8 mouse cellular contexts compared by ENCODE assay signal in genomic region chr13:112271901-112272537, GRCm38 (mm10). TPM values are rescaled to one million over a fixed set of nuclear protein-coding genes. Genes with fewer than 3 reads are reported as not detected.
DNase-seq lines count a peak whose midpoint lies in the region; ATAC-seq lines count a peak whose summit lies in the region.

No protein-coding gene starts in this region.

- no peak for ATAC-seq in hindbrain, embryonic 11.5 days (ENCODE audit: low FRiP score)
- ATAC-seq in hindbrain, embryonic 16.5 days, result no peak
- ATAC-seq in granulocyte monocyte progenitor cell, adult 5-6 weeks (replicated peaks; ENCODE audit: poor library complexity, severe bottlenecking), result peak; percentile 77
- ATAC-seq in megakaryocyte-erythroid progenitor cell, adult 5-6 weeks (replicated peaks; ENCODE audit: low FRiP score, low TSS enrichment, poor library complexity, severe bottlenecking), result peak; percentile 71

- H3K4me3 ChIP-seq in hindbrain, embryonic 11.5 days (ENCODE audit: low read depth, low read length), result no peak overlapping the region
- H3K4me3 ChIP-seq in hindbrain, embryonic 16.5 days (ENCODE audit: low read length), result no peak overlapping the region

- H3K27ac ChIP-seq in hindbrain, embryonic 11.5 days (ENCODE audit: low read depth, low read length), result no peak overlapping the region
- no peak overlapping the region for H3K27ac ChIP-seq in hindbrain, embryonic 16.5 days (ENCODE audit: low read depth, low read length)

- no peaks in the 10 kb centered on the region for H3K9me3 ChIP-seq in hindbrain, embryonic 11.5 days (ENCODE audit: control insufficient read depth, low read length)
- no peaks in the 10 kb centered on the region for H3K9me3 ChIP-seq in hindbrain, embryonic 16.5 days (ENCODE audit: control insufficient read depth, low read length)

- 11% methylated on average over 5 of the region's 5 CpGs for WGBS in hindbrain, embryonic 11.5 days
- 18% methylated on average over 5 of the region's 5 CpGs for WGBS in hindbrain, embryonic 16.5 days

- peak; percentile 77 for DNase-seq in hindbrain, embryonic 11.5 days (ENCODE audit: low spot score)
- DNase-seq in CD4-positive, CD25-positive, alpha-beta regulatory T cell, adult 2 months (ENCODE audit: low read depth, low spot score), result peak; percentile 75
- DNase-seq in T-cell, adult 2 months (ENCODE audit: low spot score), result peak; percentile 12
- no peak for DNase-seq in urinary bladder, postnatal 4 days (ENCODE audit: low spot score in 2 of 2)
- DNase-seq in right cerebral cortex, postnatal 4 days, result no peak

- no peak overlapping the region for H3K4me2 ChIP-seq in hindbrain, embryonic 11.5 days (replicated peaks; ENCODE audit: low read depth, low read length)
- H3K4me2 ChIP-seq in hindbrain, embryonic 16.5 days (ENCODE audit: low read length), result no peak overlapping the region

- no peaks in the 10 kb centered on the region for H3K27me3 ChIP-seq in hindbrain, embryonic 11.5 days (ENCODE audit: control insufficient read depth, insufficient read depth, low read length)
- no peaks in the 10 kb centered on the region for H3K27me3 ChIP-seq in hindbrain, embryonic 16.5 days (replicated peaks; ENCODE audit: control insufficient read depth, insufficient read depth, low read length)

- H3K36me3 ChIP-seq in hindbrain, embryonic 11.5 days (ENCODE audit: control insufficient read depth, insufficient read depth, low read length), result no peaks in the 10 kb centered on the region
- H3K36me3 ChIP-seq in hindbrain, embryonic 16.5 days (ENCODE audit: control insufficient read depth, insufficient read depth, low read length), result no peaks in the 10 kb centered on the region

- H3K9ac ChIP-seq in hindbrain, embryonic 11.5 days (ENCODE audit: low read depth, low read length), result no peak overlapping the region
- no peak overlapping the region for H3K9ac ChIP-seq in hindbrain, embryonic 16.5 days (ENCODE audit: low read depth, low read length)

- no peaks in the 10 kb centered on the region for H3K4me1 ChIP-seq in hindbrain, embryonic 11.5 days (replicated peaks; ENCODE audit: control insufficient read depth, insufficient read depth, low read length)
- H3K4me1 ChIP-seq in hindbrain, embryonic 16.5 days (ENCODE audit: control insufficient read depth, insufficient read depth, low read depth, low read length), result no peaks in the 10 kb centered on the region

RNA-seq across cellular contexts. Expression of gene Ankrd55, which starts 16.2 kb away (rescaled TPM):
- 1.7 TPM in 2 replicates for polyA plus RNA-seq in hindbrain, embryonic 11.5 days (2014; fragmentation: Nextera tagmentation; extraction: Ambion mirVana)
- polyA plus RNA-seq in hindbrain, embryonic 16.5 days (2015; fragmentation: Nextera tagmentation; extraction: Ambion mirVana), result 9.9 and 12.6 TPM in 2 replicates
- total RNA-seq in granulocyte monocyte progenitor cell, adult 5-6 weeks (2014; fragmentation: Nextera tagmentation), result 0.67 TPM in 1 of 2 replicates, not detected in the other
- total RNA-seq in granulocyte monocyte progenitor cell, adult 5-6 weeks (2017), result not detected in 2 replicates
- not detected in 2 replicates for total RNA-seq in megakaryocyte-erythroid progenitor cell, adult 5-6 weeks (2014; fragmentation: Nextera tagmentation)
- total RNA-seq in megakaryocyte-erythroid progenitor cell, adult 5-6 weeks (2017), result not detected in 2 replicates

Comparison
In these comparisons a context has a peak if more than half of its experiments do, and no peak if none do; other contexts are left out.
1. ATAC-seq: peak in granulocyte monocyte progenitor cell, adult 5-6 weeks (single experiment) and megakaryocyte-erythroid progenitor cell, adult 5-6 weeks (single experiment); none in hindbrain, embryonic 11.5 days (single experiment) and hindbrain, embryonic 16.5 days (single experiment).
2. DNase-seq: peak in hindbrain, embryonic 11.5 days (single experiment), CD4-positive, CD25-positive, alpha-beta regulatory T cell, adult 2 months (single experiment) and T-cell, adult 2 months (single experiment); none in urinary bladder, postnatal 4 days (0 of 2) and right cerebral cortex, postnatal 4 days (single experiment).